Mouse (Mus musculus): ENCODE measurements around the gene Zfy1. TPM values are rescaled to one million over a fixed set of nuclear protein-coding genes. Genes with fewer than 3 reads are reported as not detected.

Zfy1 gene
- polyA plus RNA-seq (2012; rRNA removed; ENCODE audit: low replicate concordance): not detected in 2 replicates

DNA sequence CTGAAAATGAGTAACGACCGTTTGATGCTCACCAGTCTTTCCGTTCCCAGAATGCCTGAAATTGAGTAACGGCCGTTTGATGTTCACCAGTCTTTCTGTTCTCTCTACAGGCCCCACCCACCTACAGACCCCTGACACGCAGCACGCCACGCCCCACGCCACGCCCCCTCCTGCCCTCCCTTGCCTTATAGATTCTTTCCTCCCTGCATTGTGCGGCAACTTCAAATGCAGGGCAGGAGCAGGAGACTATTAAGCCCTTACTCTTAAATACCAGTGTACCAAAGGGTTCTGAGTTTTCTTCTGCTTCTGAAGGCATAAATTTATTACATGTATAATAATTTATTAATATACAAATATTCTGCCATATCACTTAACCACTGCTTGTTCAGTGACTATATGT is at the start of gene Zfy1:
Gene Zfy1 (minus strand): TSS at position 101 of the 400 bp plus-strand sequence.

DNA sequence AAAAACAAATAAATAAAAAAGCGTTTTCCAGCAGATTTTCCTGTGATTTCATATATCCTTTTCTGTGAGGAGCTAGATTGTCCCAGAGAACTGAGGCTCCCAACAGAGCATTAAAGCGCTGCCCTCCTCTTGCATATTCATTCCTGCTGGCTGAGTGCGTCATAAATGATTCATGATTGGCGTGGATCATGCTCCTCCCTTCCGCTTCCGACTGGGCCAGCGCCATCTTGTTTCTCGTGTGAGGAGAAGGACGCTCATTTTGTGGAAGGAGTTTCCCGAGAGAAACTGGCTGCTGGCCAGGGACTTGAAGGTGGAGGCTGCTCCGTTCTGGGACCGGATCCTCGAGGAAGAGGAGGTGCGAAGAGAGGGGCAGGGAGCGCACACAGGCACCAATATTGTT is 21.2 kb upstream of the Zfy1 start, which contains the start of gene Uba1y:
Gene Uba1y (plus strand): TSS at position 254 of the 400 bp plus-strand sequence.

Other genes starting within 250 kb of the Zfy1 start
- not detected in 2 replicates for gene Uba1y, start 21.2 kb upstream of the Zfy1 start, polyA plus RNA-seq (2012; rRNA removed; ENCODE audit: low replicate concordance)
- gene Kdm5d, start 100.4 kb upstream of the Zfy1 start, polyA plus RNA-seq (2012; rRNA removed; ENCODE audit: low replicate concordance): 1.2 and 1.5 TPM in 2 replicates
- gene Eif2s3y, start 213.1 kb upstream of the Zfy1 start, polyA plus RNA-seq (2012; rRNA removed; ENCODE audit: low replicate concordance): 1.0 and 1.3 TPM in 2 replicates